Mouse (Mus musculus) forebrain, embryonic 16.5 days (tissue): ENCODE data around the gene Olfr1347. TPM values are rescaled to one million over a fixed set of nuclear protein-coding genes. Genes with fewer than 3 reads are reported as not detected.

Experiments used
- ATAC-seq: fragments of 200-750 bp; cut with Nextera tagmentation; 2 replicates; pipeline ENCODE4 v1.8.0; 2017; ENCODE audit warnings: mild to moderate bottlenecking, moderate library complexity
- H3K27ac ChIP-seq: fragments of 300-500 bp; sonication (generic); 2 replicates; pipeline ENCODE4 v1.5.1; 2014; ENCODE audit warnings: low read length, control low read depth
- H3K27me3 ChIP-seq: fragments of 300-500 bp; sonication (generic); replicated peaks from 2 replicates; pipeline ENCODE4 v1.6.1; 2014; ENCODE audit warnings: low read length; ENCODE audit not compliant: control insufficient read depth, insufficient read depth
- H3K36me3 ChIP-seq: fragments of 300-500 bp; sonication (generic); 2 replicates; pipeline ENCODE4 v1.6.1; 2014; ENCODE audit not compliant: control insufficient read depth, insufficient read depth
- H3K4me1 ChIP-seq: fragments of 300-500 bp; sonication (generic); replicated peaks from 2 replicates; pipeline ENCODE4 v1.6.1; 2014; ENCODE audit warnings: low read length; ENCODE audit not compliant: control insufficient read depth, insufficient read depth
- H3K4me2 ChIP-seq: fragments of 300-500 bp; sonication (generic); 2 replicates; pipeline ENCODE4 v1.6.1; 2014; ENCODE audit warnings: mild to moderate bottlenecking, low read length, control low read depth
- H3K4me3 ChIP-seq: fragments of 300-500 bp; sonication (generic); replicated peaks from 2 replicates; pipeline ENCODE4 v1.5.1; 2014; ENCODE audit warnings: mild to moderate bottlenecking, low read length, control low read depth
- H3K9ac ChIP-seq: fragments of 300-500 bp; sonication (generic); replicated peaks from 2 replicates; pipeline ENCODE4 v1.6.1; 2014; ENCODE audit warnings: low read depth, low read length, control low read depth
- H3K9me3 ChIP-seq: fragments of 300-500 bp; sonication (generic); 2 replicates; pipeline ENCODE4 v1.6.1; 2016; ENCODE audit warnings: low read length; ENCODE audit not compliant: control insufficient read depth
- WGBS: fragments of 180-500 bp; shearing (Covaris S2); extraction: QIAGEN DNeasy Blood & Tissue Kit; methylation state at CpG from one replicate; pipeline ENCODE4 v1.1.7; 2014; 5-methylcytosine and 5-hydroxymethylcytosine counted together
- polyA plus RNA-seq: library from polyadenylated mRNA; unstranded; fragments of >200 nt; fragmentation: Nextera tagmentation; extraction: Ambion mirVana; gene quantifications from 2 replicates; pipeline ENCODE4 v1.2.1, GENCODE M21; 2015

Gene Olfr1347
- polyA plus RNA-seq, 1 experiment from 2014 or later, result not detected

DNA sequence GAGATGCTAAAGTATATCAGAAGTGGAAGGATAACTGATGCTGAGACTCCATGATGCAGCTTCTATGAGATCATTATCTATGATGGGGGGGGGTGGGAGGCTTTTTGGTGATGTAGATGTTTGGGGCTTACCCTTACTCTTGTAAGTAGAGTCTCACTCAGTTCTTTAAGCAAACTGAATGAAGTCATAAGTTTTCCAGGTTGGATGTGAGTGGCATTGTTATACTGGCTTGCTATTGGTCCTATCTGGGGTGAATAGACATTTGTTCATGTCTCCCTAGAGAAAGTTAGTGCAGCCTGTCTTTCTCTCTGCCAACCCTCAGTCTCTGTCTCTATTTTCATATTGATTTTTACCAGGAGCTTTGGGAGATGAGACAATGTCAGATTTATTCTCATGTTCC is 43.7 kb downstream of the Olfr1347 start, which contains the start of gene Olfr1336:
Gene Olfr1336 (plus strand): TSS at position 301 of the 400 bp plus-strand sequence.
- no peak for ATAC-seq
- Histone ChIP-seq H3K27me3 (no peaks in the 10 kb centered on the region), H3K36me3 (no peaks in the 10 kb centered on the region)

DNA sequence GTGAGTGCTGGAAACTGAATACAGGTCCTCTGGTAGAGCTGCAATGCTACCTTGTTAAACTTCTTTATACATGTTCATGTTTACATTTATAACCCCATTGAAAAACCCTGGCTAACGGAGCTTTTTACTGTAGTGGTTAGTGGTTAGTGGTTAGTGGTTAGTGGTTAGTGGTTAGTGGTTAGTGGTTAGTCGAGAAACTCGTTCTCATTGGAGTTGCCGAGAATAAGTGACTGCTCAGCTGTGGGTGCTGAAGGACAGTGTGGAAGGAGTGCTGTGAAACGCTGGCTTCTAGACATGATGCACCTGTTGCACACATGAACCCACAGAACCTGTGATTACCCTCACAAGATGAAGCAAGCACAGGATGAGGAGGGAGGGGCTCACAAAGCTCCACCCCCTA is 51.8 kb downstream of the Olfr1347 start:
- no peak for ATAC-seq
- 90% methylated on average over 5 of the region's 5 CpGs for WGBS

More for the DNA sequence above, 43.7 kb downstream of the Olfr1347 start, which contains the start of gene Olfr1336:
- no peak within 1 kb of the TSS for H3K27ac ChIP-seq
- H3K4me2 ChIP-seq, result no peak within 1 kb of the TSS
- no peaks in the 10 kb centered on the region; the same call in 1 of the 2 replicates for H3K9me3 ChIP-seq
- no peaks in the 10 kb centered on the region for H3K4me1 ChIP-seq
- H3K4me3 ChIP-seq, result no peak within 1 kb of the TSS
- no peak within 1 kb of the TSS for H3K9ac ChIP-seq

DNA sequence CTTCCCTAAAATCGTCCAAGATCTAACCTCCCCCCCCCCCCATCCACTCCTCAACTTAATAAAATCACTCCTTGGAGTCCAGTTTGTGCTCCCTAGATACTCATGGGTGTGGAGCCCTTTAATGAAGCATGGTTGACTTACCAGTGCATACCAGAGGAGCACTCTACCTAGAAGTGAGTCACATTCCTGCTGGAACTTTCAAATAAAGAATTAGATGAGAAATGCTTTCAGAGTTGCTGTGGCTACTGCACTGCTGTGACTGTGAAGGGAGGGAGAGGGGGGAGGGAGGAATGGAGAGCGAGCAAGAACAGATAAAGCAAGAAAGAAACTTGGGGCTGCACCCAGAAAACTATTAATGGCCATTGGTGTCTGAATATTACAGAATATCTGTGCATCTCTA is 58.4 kb downstream of the Olfr1347 start:
- Histone ChIP-seq H3K9me3 (no peaks in the 10 kb centered on the region), H3K36me3 (no peaks in the 10 kb centered on the region), H3K27ac (no peak overlapping the region), H3K4me1 (no peaks in the 10 kb centered on the region), H3K4me3 (no peak overlapping the region), H3K27me3 (no peaks in the 10 kb centered on the region), H3K4me2 (no peak overlapping the region), H3K9ac (no peak overlapping the region)
- ATAC-seq, result no peak
- 65% methylated on average over 2 of the region's 2 CpGs for WGBS

More for the DNA sequence above, 51.8 kb downstream of the Olfr1347 start:
- Histone ChIP-seq H3K4me2 (no peak overlapping the region), H3K4me1 (no peaks in the 10 kb centered on the region), H3K36me3 (no peaks in the 10 kb centered on the region), H3K27ac (no peak overlapping the region), H3K4me3 (no peak overlapping the region), H3K9me3 (no peaks in the 10 kb centered on the region), H3K27me3 (no peaks in the 10 kb centered on the region), H3K9ac (no peak overlapping the region)

DNA sequence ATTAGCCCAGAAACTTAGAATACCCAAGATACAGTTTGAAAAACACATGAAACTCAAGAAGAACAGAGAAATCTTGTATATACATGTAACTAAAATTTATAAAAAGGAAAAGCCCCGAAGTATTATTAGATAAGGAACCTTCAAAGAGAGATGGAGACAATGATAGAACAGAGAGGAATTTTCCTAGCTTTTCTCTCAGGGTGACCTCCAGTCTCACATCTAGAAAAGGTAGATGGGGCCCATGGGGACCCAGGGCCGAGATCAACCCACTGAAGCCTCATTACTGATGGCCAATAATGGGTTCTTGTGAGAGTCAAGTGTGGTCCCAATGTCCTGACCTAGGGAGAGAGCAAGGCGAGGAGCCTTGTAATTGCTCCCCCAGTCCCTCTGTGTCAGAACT is 61.2 kb downstream of the Olfr1347 start, which contains the start of gene Olfr1344:
Gene Olfr1344 (plus strand): TSS at position 301 of the 400 bp plus-strand sequence.
- Histone ChIP-seq H3K27me3 (no peaks in the 10 kb centered on the region), H3K9me3 (no peaks in the 10 kb centered on the region), H3K27ac (no peak within 1 kb of the TSS), H3K9ac (no peak within 1 kb of the TSS), H3K4me1 (peaks cover 11% of the 10 kb centered on the region), H3K4me2 (no peak within 1 kb of the TSS), H3K4me3 (no peak within 1 kb of the TSS), H3K36me3 (no peaks in the 10 kb centered on the region)
- ATAC-seq, result no peak
- 86% methylated on average over 3 of the region's 3 CpGs for WGBS

Other genes with a start within 250 kb of the Olfr1347 start
- not detected in 2 replicates for gene Epp13, start 247.0 kb downstream of the Olfr1347 start, polyA plus RNA-seq
- gene Zfp667, start 213.2 kb downstream of the Olfr1347 start, polyA plus RNA-seq, result 13.0 and 17.1 TPM in 2 replicates
- gene Zfp583, start 168.5 kb downstream of the Olfr1347 start, polyA plus RNA-seq, result 14.5 and 15.8 TPM in 2 replicates
- 5.2 and 5.8 TPM in 2 replicates for gene Gm3854, start 156.0 kb downstream of the Olfr1347 start, polyA plus RNA-seq
- 5.8 and 6.8 TPM in 2 replicates for gene Zfp78, start 136.5 kb downstream of the Olfr1347 start, polyA plus RNA-seq
- gene Zfp28, start 116.5 kb downstream of the Olfr1347 start, polyA plus RNA-seq, result 21.3 and 23.8 TPM in 2 replicates
- 3.7 and 6.0 TPM in 2 replicates for gene Smim17, start 101.0 kb downstream of the Olfr1347 start, polyA plus RNA-seq
- gene Gm20715, start 89.5 kb downstream of the Olfr1347 start, polyA plus RNA-seq, result not detected in 2 replicates
- gene Olfr1344, start 61.1 kb downstream of the Olfr1347 start, polyA plus RNA-seq, result 0.22 and 0.24 TPM in 2 replicates
- gene Olfr1336, start 43.6 kb downstream of the Olfr1347 start, polyA plus RNA-seq, result 0.03 TPM in 1 of 2 replicates, not detected in the other
- gene Olfr1346, start 32.7 kb downstream of the Olfr1347 start, polyA plus RNA-seq, result not detected in 2 replicates
- not detected in 2 replicates for gene Olfr5, start 12.8 kb downstream of the Olfr1347 start, polyA plus RNA-seq
- gene Olfr1348, start 9.0 kb upstream of the Olfr1347 start, polyA plus RNA-seq, result not detected in 2 replicates
- not detected in 2 replicates for gene Olfr1349, start 23.2 kb upstream of the Olfr1347 start, polyA plus RNA-seq
- gene Olfr1350, start 65.1 kb upstream of the Olfr1347 start, polyA plus RNA-seq, result not detected in 2 replicates
- gene Zim1, start 196.7 kb upstream of the Olfr1347 start, polyA plus RNA-seq, result 2.7 and 4.1 TPM in 2 replicates
- gene Peg3, start 230.7 kb upstream of the Olfr1347 start, polyA plus RNA-seq, result 56.9 and 66.5 TPM in 2 replicates
- gene Usp29, start 230.8 kb upstream of the Olfr1347 start, polyA plus RNA-seq, result 19.0 and 32.0 TPM in 2 replicates